Mouse (Mus musculus) small intestine, adult 2 months (tissue): ENCODE measurements around the gene Pttg1.

Experiments
- CTCF ChIP-seq: fragments of 200-500 bp; IDR thresholded peaks from 2 replicates; pipeline ENCODE4 v1.5.1; 2012; ENCODE audit warnings: low read depth, mild to moderate bottlenecking, control low read depth, inconsistent platforms, low read length, moderate library complexity, mixed read lengths; ENCODE audit not compliant: insufficient replicate concordance, insufficient read length; ENCODE audit errors: extremely low read depth
- POLR2A ChIP-seq: fragments of 200-500 bp; IDR thresholded peaks from 2 replicates; pipeline ENCODE4 v1.6.1; 2012; ENCODE audit warnings: low read depth, mild to moderate bottlenecking, control low read depth, inconsistent platforms, low read length, moderate library complexity

DNA sequence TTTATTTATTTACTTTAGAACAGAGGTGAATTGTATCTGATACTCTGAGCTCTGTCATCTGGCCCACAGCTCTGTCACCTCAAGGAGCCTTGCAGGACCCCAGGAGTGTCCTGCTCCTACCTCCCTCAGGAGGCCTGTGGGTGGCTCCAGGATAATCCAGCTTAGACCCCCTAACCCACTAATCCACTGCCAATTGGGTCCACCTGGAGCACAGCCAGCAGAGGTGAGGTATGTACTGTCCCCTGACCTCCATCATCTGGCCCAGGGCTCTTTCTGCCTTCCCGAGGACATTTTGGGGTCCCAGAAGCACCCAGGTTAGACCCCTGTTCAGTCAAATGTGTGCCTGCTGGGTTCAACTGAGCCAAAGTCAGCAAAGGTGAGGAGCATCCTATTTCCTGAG is 25.9 kb downstream of the Pttg1 start:
- TF ChIP-seq POLR2A (no peak), CTCF (no peak)
